Mouse (Mus musculus) heart, embryonic 10.5 days (tissue): ENCODE data around the gene Gsdme. TPM values are rescaled to one million over a fixed set of nuclear protein-coding genes. Genes with fewer than 3 reads are reported as not detected.

ENCODE experiments used
- DNase-seq: peaks from one replicate; pipeline ENCODE4 v3.0.0-alpha.2; 2017; ENCODE audit warnings: low spot score
- H3K27ac ChIP-seq: fragments of 300-500 bp; sonication (generic); 2 replicates; pipeline ENCODE4 v1.5.1; 2016; ENCODE audit warnings: mild to moderate bottlenecking
- H3K27me3 ChIP-seq: fragments of 300-500 bp; sonication (generic); 2 replicates; pipeline ENCODE4 v1.6.1; 2016; ENCODE audit warnings: mild to moderate bottlenecking; ENCODE audit not compliant: poor library complexity, insufficient read depth, severe bottlenecking
- H3K36me3 ChIP-seq: fragments of 300-500 bp; sonication (generic); 2 replicates; pipeline ENCODE4 v1.6.1; 2016; ENCODE audit warnings: mild to moderate bottlenecking, moderate library complexity
- H3K4me1 ChIP-seq: fragments of 300-500 bp; sonication (generic); 2 replicates; pipeline ENCODE4 v1.6.1; 2016; ENCODE audit warnings: mild to moderate bottlenecking
- H3K4me3 ChIP-seq: fragments of 300-500 bp; sonication (generic); 2 replicates; pipeline ENCODE4 v1.5.1; 2016; ENCODE audit warnings: mild to moderate bottlenecking, moderate library complexity
- H3K9me3 ChIP-seq: fragments of 300-500 bp; sonication (generic); 2 replicates; pipeline ENCODE4 v1.6.1; 2016; ENCODE audit warnings: mild to moderate bottlenecking, moderate library complexity
- WGBS: fragments of 180-500 bp; shearing (Covaris S2); methylation state at CpG from one replicate; pipeline ENCODE4 v1.1.7; 2016; 5-methylcytosine and 5-hydroxymethylcytosine counted together
- polyA plus RNA-seq: library from polyadenylated mRNA; unstranded; fragments of >200 nt; fragmentation: Nextera tagmentation; extraction: Ambion mirVana; gene quantifications from 2 replicates; pipeline ENCODE4 v1.2.1, GENCODE M21; 2016

Gene Gsdme
- polyA plus RNA-seq, 1 experiment from 2014 or later: 29.4 TPM

DNA sequence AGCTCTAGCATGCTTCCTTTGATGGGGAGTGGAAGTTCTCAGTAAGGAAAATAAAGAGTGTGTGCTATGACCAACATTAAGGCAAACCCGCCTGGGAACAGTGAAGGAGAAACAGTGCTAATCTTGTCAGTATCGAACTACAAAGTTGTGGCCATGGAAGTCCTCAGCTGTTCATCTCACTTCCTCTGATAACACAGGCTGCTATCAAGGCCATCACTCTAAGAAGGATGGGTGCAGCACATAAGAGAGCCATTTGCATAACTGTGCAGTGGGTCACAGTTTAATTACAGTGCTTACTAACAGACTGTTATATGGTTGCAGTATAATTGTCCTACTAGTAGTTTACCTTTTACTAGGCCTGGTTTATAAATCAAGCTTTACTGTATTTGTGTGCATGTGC lies 23.8 kb downstream of the Gsdme start:
- Histone ChIP-seq H3K4me1 (peaks cover 6% of the 10 kb centered on the region; the same call in 1 of the 2 replicates), H3K4me3 (no peak overlapping the region), H3K27ac (no peak overlapping the region), H3K9me3 (no peaks in the 10 kb centered on the region), H3K27me3 (no peaks in the 10 kb centered on the region), H3K36me3 (no peaks in the 10 kb centered on the region)
- WGBS: 68% methylated on average over 2 of the region's 2 CpGs
- DNase-seq: no peak

DNA sequence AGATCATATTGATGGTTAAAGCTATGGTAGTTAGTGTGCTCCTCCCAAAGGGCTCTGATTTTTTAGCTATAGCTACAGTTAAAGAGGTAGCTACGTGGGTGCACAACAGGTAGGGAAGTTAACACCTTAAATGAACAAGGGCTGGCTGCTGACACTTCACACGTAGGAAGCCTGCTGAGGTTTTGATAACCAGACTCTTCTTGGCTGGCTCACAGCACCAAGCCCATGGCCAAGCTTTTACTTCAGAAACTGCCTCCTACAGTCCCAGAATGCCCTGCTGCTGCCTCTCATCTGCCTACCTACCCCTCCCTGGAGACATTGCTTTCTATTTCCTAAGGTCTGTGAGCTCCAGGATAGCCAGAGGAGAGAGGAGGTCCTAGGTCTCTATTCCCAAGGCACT lies 25.7 kb downstream of the Gsdme start:
- no peaks in the 10 kb centered on the region for H3K27me3 ChIP-seq
- H3K27ac ChIP-seq: no peak overlapping the region
- no peak for DNase-seq
- no peak overlapping the region for H3K4me3 ChIP-seq
- no peaks in the 10 kb centered on the region for H3K36me3 ChIP-seq
- H3K9me3 ChIP-seq: no peaks in the 10 kb centered on the region
- peaks cover 6% of the 10 kb centered on the region; the same call in 1 of the 2 replicates for H3K4me1 ChIP-seq
- WGBS: 42% methylated on average over 2 of the region's 2 CpGs

DNA sequence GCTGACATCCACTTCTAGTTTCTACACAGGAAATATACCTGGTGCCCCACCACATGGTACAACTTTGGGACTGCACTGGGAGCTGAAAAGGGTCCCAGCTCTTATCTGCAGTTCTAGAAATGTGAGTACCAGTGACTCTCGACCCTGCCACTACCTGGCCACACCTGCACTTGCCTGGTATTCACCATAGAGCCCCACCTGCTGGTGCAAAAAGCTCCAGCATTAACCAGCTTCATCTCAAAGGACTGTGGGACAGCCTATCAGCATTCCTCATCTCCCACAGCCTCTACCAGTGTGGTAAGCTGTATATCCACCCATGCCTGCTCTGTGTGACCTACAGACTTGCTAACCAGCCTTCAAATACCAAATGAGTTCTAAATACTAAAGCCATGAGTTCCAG lies 30.7 kb downstream of the Gsdme start:
- no peak overlapping the region for H3K27ac ChIP-seq
- no peaks in the 10 kb centered on the region for H3K9me3 ChIP-seq
- H3K4me1 ChIP-seq: no peaks in the 10 kb centered on the region
- 48% methylated on average over 1 of the region's 1 CpGs for WGBS
- no peaks in the 10 kb centered on the region for H3K36me3 ChIP-seq
- H3K4me3 ChIP-seq: no peak overlapping the region
- DNase-seq: no peak
- no peaks in the 10 kb centered on the region for H3K27me3 ChIP-seq

DNA sequence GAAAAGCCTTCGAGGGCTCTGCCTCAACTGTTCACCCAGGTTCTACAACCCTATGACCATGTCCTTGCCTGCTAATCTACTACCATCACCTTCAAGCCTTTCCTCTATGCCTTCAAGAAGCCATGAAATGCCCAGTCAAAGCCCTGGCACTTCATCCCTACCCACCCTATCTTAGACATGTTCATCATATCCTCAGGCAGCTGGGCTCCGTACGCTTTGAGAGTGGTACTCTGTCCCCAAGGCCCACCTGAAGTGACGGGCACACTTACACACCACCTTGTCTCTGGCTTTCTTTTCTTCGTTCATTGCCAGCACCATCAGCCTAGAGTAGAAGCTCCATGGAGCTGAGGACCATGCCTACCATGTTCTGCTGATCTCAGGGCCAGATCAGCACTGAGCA lies 32.4 kb downstream of the Gsdme start:
- H3K9me3 ChIP-seq: no peaks in the 10 kb centered on the region
- DNase-seq: no peak
- no peaks in the 10 kb centered on the region for H3K27me3 ChIP-seq
- no peaks in the 10 kb centered on the region for H3K4me1 ChIP-seq
- H3K4me3 ChIP-seq: no peak overlapping the region
- WGBS: 85% methylated on average over 5 of the region's 5 CpGs
- no peak overlapping the region for H3K27ac ChIP-seq
- H3K36me3 ChIP-seq: no peaks in the 10 kb centered on the region

DNA sequence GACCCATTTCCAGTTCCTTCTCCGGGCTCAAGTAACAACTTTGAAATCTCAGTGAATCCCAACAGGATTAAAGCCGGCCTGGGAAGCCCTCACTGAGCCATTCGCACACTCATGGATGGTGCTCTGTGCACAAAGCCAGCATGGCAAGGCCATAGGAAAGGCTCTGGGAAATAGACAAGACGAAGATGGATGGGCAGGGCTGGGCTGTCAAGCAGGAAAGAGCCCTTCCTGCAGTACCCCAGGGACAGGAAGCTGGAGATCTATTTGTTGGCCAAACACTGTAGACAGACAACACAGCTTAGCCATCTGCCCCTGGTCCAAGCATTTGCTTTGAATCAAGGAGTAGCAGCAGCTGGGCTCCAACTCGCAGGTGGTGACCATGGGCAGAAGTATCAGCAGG lies 35.5 kb downstream of the Gsdme start:
- Histone ChIP-seq H3K27ac (no peak overlapping the region), H3K27me3 (no peaks in the 10 kb centered on the region), H3K4me3 (no peak overlapping the region), H3K9me3 (no peaks in the 10 kb centered on the region), H3K4me1 (no peaks in the 10 kb centered on the region), H3K36me3 (no peaks in the 10 kb centered on the region)
- 80% methylated on average over 5 of the region's 5 CpGs for WGBS
- DNase-seq: no peak

DNA sequence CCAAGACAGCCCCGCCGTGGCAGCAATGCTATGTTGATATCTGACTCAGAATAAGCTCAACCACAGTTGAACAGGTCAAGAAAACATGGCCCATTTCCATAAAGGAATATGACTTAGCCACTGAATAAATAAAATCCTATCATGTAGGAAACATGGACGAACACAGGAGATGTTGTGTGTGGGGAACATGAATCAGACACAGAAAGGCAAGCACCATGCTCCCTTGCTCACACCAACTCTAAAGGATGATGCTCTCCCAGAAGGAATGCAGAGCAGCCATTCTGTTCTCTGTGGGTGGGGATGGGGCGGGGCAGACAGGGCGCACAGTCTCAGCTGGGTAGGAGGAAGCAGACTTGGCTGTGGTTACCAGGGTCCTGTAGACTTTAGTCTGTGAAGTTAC lies 38.4 kb downstream of the Gsdme start:
- Histone ChIP-seq H3K4me3 (no peak overlapping the region), H3K9me3 (no peaks in the 10 kb centered on the region), H3K36me3 (no peaks in the 10 kb centered on the region), H3K4me1 (peaks cover 14% of the 10 kb centered on the region), H3K27me3 (no peaks in the 10 kb centered on the region), H3K27ac (no peak overlapping the region)
- DNase-seq: no peak
- WGBS: 73% methylated on average over 5 of the region's 5 CpGs

DNA sequence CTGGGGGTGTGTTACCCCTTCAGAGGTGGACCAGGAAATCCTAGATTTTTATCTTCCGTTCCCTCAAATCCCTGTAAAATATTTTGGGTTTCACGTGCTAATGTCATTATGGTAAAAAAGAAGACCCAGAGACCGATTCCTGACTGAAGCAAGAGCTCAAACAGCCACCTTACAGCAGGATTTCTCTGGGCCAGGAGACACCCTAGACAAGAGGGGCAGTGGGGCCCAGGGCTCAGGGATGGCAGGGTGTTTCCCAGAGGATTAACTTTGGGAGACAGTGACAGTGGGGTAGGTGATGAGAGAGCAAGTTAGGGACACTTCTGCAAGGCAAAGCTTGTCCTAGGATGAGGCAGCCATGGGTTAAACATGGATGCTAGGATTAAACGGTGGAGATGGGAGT lies 40.1 kb downstream of the Gsdme start:
- Histone ChIP-seq H3K9me3 (no peaks in the 10 kb centered on the region), H3K4me1 (peaks cover 14% of the 10 kb centered on the region), H3K36me3 (no peaks in the 10 kb centered on the region), H3K4me3 (no peak overlapping the region), H3K27ac (no peak overlapping the region), H3K27me3 (no peaks in the 10 kb centered on the region)
- WGBS: 87% methylated on average over 4 of the region's 4 CpGs
- DNase-seq: no peak

DNA sequence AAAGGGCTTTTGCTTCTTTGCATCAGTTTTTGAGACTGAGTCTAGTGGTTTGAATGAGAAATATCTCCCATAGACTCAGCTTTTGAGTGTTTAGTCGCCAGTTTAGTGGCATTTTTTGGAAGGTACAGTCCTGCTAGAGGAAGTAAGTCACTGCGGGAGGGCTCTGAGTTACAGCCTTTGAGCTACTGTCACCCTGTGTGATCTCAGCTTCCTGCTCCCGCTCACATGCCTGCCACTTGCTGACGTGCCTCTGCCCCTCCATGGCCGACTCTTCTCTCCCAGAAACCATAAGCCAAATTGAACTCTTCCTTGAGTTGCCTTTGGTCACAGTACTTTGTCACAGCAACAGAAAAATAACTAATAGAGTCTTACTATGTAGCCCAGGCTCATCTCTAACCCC lies 40.7 kb downstream of the Gsdme start:
- H3K27ac ChIP-seq: no peak overlapping the region
- DNase-seq: no peak
- no peaks in the 10 kb centered on the region for H3K27me3 ChIP-seq
- no peaks in the 10 kb centered on the region for H3K9me3 ChIP-seq
- no peak overlapping the region for H3K4me3 ChIP-seq
- H3K4me1 ChIP-seq: peaks cover 19% of the 10 kb centered on the region
- no peaks in the 10 kb centered on the region for H3K36me3 ChIP-seq
- whole genome bisulfite sequencing: 67% methylated on average over 5 of the region's 5 CpGs

DNA sequence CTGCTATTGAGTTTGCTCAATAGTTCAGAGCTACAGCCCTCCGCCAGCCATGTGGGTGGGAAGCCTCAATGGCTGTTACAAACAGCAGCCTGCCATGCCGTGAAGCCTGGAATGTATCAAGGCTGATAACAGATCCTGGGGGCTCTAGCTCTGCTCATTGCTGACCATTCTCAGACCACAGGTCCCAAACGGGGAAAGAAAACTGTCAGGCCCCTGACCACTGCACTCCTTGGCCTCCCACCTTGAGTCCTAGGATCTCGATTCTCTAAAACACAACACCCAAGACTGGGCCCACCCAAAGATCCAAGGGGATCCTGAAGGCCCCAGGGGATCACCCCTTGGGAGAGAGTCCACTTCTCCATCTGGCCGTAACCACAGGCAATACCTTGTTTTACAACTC lies 41.3 kb downstream of the Gsdme start:
- H3K27me3 ChIP-seq: no peaks in the 10 kb centered on the region
- no peak overlapping the region for H3K27ac ChIP-seq
- no peaks in the 10 kb centered on the region for H3K9me3 ChIP-seq
- peak; percentile 76 for DNase-seq
- no peak overlapping the region for H3K4me3 ChIP-seq
- peaks cover 20% of the 10 kb centered on the region for H3K4me1 ChIP-seq
- no peaks in the 10 kb centered on the region for H3K36me3 ChIP-seq
- WGBS: 46% methylated on average over 5 of the region's 5 CpGs

DNA sequence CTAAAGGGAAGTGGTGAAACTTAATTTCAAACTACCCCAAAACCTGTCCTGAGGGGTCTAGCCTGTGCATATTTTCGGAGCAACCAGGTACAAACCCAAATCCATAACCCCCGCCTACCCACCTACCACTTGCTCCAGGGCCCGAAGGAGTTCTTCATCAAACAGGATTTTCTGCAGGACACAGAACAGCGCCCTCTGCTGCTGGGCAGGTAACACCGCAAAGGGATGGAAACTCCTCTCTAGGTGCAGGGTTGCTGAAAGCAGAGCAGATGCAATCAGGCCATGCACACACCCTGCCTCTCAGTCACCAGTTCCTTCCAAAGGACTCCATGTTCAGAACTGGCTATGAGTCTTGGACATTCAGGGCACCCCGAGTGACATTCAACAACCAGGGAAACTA lies 42.8 kb downstream of the Gsdme start:
- no peaks in the 10 kb centered on the region for H3K36me3 ChIP-seq
- 42% methylated on average over 6 of the region's 6 CpGs for WGBS
- no peaks in the 10 kb centered on the region for H3K9me3 ChIP-seq
- H3K4me3 ChIP-seq: no peak overlapping the region
- DNase-seq: peak; percentile 78
- peaks cover 20% of the 10 kb centered on the region for H3K4me1 ChIP-seq
- no peak overlapping the region for H3K27ac ChIP-seq
- no peaks in the 10 kb centered on the region for H3K27me3 ChIP-seq

DNA sequence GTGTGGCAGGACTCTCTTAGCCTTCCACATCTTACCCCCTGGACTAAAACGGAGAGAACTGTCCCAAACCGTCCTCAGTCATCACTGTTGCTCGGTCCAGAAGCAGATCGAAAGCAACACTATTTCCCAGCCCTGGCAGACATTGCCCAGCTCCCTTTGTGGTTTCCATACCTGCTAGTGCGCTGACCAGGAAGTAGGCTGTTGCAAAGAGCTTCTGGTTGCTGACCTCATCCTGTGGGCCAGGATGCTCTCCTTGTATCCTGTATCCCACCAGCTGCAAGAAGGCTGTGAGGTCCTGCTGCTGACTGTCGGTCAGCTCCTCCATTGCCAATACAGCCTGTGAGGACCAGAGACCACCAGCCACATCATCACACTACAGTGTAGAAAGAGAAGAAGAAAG lies 44.6 kb downstream of the Gsdme start:
- DNase-seq: no peak
- 94% methylated on average over 6 of the region's 6 CpGs for WGBS
- no peaks in the 10 kb centered on the region for H3K27me3 ChIP-seq

DNA sequence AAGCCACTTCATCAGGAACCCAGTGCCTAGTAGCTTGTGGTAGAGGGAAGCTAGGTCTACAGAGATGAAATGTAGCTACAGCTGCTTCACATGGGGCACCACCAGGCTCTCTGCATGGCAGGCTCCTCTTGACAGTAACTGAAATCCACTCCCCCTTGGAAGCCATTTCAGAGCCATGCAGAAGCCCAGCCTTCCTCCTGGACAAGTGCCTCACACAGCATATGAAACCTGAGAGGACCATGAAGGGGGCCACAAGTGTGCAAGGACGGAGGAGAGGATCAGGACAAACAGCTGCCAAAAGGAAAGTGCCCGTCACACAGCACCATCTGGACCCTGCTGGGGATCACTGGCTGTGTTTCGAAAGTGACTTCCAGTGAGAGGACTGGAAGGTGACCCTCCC lies 45.0 kb downstream of the Gsdme start:
- Histone ChIP-seq H3K36me3 (no peaks in the 10 kb centered on the region), H3K27me3 (no peaks in the 10 kb centered on the region), H3K9me3 (no peaks in the 10 kb centered on the region), H3K27ac (no peak overlapping the region), H3K4me1 (peaks cover 20% of the 10 kb centered on the region), H3K4me3 (no peak overlapping the region)
- 63% methylated on average over 3 of the region's 3 CpGs for WGBS
- no peak for DNase-seq

More for the DNA sequence above, 44.6 kb downstream of the Gsdme start:
- Histone ChIP-seq H3K36me3 (no peaks in the 10 kb centered on the region), H3K4me1 (peaks cover 20% of the 10 kb centered on the region), H3K4me3 (no peak overlapping the region), H3K27ac (no peak overlapping the region), H3K9me3 (no peaks in the 10 kb centered on the region)

DNA sequence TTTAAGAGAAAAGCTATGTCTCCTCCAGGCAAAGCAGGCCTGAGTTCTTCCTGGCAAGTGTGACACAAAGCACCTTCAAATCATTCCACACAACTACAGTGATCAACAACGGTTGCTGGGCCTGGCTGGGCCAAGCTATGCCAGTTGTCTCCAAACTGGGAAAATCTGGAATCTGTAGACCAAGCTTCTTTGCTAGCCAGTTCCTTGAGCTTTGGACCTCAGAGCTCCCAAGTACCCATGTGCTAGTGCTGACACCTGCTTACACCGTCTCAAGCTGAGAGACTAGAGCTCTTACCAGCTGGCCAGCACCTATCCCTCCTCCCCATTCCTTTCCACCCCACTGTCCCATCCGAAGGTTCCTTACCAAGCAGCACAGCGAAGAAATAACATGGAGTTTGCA lies 47.7 kb downstream of the Gsdme start:
- DNase-seq: peak; percentile 50
- H3K27me3 ChIP-seq: no peaks in the 10 kb centered on the region

DNA sequence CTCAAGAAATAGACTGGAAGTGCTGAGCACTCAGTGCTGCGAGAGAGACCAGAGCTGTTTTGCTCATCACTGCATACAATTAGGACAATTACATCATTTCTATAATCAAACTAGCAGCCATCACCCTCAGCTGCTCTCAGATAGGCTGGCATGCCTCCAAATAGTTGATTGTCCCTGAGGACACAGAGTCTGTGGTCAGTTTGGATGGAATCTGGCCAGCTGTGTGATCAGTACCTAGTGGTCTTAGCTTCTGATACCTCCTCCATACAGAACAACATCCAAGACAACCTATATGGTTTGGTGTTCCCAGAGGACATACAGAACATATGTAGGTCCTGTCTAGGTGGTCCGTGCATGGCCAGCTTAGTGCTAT lies 48.3 kb downstream of the Gsdme start:
- Histone ChIP-seq H3K9me3 (no peaks in the 10 kb centered on the region), H3K4me1 (0 out of 2 replicates have a peak, but pooled peaks cover 6% of the 10 kb centered on the region), H3K36me3 (no peaks in the 10 kb centered on the region), H3K27me3 (no peaks in the 10 kb centered on the region), H3K4me3 (no peak overlapping the region), H3K27ac (no peak overlapping the region)
- 91% methylated on average over 2 of the region's 2 CpGs for WGBS
- DNase-seq: peak; percentile 66

More for the DNA sequence above, 47.7 kb downstream of the Gsdme start:
- H3K4me1 ChIP-seq: 0 out of 2 replicates have a peak, but pooled peaks cover 6% of the 10 kb centered on the region
- no peaks in the 10 kb centered on the region for H3K36me3 ChIP-seq
- no peak overlapping the region for H3K4me3 ChIP-seq
- H3K27ac ChIP-seq: no peak overlapping the region
- WGBS: 77% methylated on average over 4 of the region's 4 CpGs
- no peaks in the 10 kb centered on the region for H3K9me3 ChIP-seq
